Mouse (Mus musculus): ENCODE measurements around the gene Dlg1. TPM values are rescaled to one million over a fixed set of nuclear protein-coding genes. Genes with fewer than 3 reads are reported as not detected.

Gene Dlg1
- polyA plus RNA-seq (2017; shearing (Covaris generic)), result 45.5 TPM

GRCm38 (mm10) chr16:31663379-31664286 is at the start of gene Dlg1:
Gene Dlg1, plus strand, starts transcription at chr16:31663443.

GRCm38 (mm10) chr16:31878573-31879257 is 215.5 kb downstream of the Dlg1 start, which contains the start of gene Meltf:
Gene Meltf, plus strand, starts transcription at chr16:31878810.

Other genes starting within 250 kb of the Dlg1 start
- gene Bdh1, start 241.2 kb upstream of the Dlg1 start, polyA plus RNA-seq (2017; shearing (Covaris generic)), result 47.0 TPM
- gene Meltf, start 215.4 kb downstream of the Dlg1 start, polyA plus RNA-seq (2017; shearing (Covaris generic)), result 0.06 TPM

Measured in CD4-positive, CD25-positive, alpha-beta regulatory T cell (primary cell).